Mouse (Mus musculus): ENCODE results near the gene Sco2. TPM values are rescaled to one million over a fixed set of nuclear protein-coding genes. Genes with fewer than 3 reads are reported as not detected.

Sco2 gene
- total RNA-seq, 2 experiments from 2014 or later = 27.9 to 29.1 TPM

GRCm38 (mm10) chr15:89326441-89326840 is 47.2 kb downstream of the Sco2 start:
- DNase-seq (ENCODE audit: low spot score in 2 of 2) = no peak

- DNase-seq (ENCODE audit: low spot score in 2 of 2) = no peak
Measured at GRCm38 (mm10) chr15:89323656-89324055, 50.0 kb downstream of the Sco2 start.

DNA sequence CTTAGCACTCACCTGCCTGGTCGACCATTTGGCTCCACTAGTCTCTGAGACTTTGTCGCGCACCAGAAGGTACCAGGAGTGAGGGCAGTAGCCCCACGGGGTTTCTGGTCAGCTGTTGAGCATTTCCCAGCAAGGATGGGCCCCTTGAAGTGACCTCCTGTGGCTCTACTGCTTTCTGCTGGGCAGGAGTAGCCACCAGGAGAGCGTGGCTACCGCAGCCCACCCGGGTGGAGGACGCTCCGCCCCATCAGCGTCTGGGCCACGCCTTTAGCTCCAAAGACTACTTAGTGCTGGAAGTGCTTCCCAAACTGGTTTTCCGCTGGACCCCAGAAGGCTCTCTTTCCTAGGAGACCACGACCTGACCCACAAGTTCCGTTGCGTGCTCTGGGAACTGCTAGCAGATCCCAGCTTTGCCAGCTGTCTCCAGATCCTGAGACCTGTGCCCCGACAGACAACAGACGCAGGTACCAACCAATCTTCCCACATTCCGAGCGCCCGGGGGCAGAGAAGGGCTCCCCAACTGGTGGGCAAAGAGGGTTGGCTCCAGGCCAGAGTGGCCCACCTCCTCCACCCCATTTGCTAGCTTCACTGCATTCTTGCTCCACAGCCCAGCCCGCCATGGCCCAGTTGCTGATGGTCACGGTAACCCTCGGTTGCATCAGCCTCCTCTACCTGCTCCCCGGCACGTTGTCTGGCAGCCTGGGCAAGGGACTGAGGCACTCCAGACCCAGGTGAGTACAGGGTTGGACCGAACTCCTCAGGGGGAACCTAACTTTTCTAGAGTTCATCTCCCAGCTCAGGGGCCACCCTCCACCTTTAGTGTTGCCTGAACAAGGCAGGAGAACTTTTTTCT is 50.8 kb downstream of the Sco2 start, which contains the start of gene Adm2:
TSS of gene Adm2 (plus strand) at position 51 of the 853 bp plus-strand sequence.
- DNase-seq (ENCODE audit: low spot score in 2 of 2) = no peak

Other genes with a start within 250 kb of the Sco2 start
- gene Hdac10, start 245.1 kb downstream of the Sco2 start, total RNA-seq (2021) = 10 to 100 TPM; 17.2 to 19.4 TPM
- 1 to 10 TPM; 4.0 to 5.5 TPM for gene Mapk12, start 233.1 kb downstream of the Sco2 start, total RNA-seq (2021)
- 10 to 100 TPM; 18.4 to 25.3 TPM for gene Mapk11, start 224.2 kb downstream of the Sco2 start, total RNA-seq (2021)
- 10 to 100 TPM; 65.4 to 78.2 TPM for gene Plxnb2, start 193.1 kb downstream of the Sco2 start, total RNA-seq (2021)
- 10 to 100 TPM; 33.1 to 37.5 TPM for gene Dennd6b, start 177.3 kb downstream of the Sco2 start, total RNA-seq (2021)
- 100 to 1,000 TPM; 159 to 174 TPM for gene Ppp6r2, start 162.3 kb downstream of the Sco2 start, total RNA-seq (2021)
- 100 to 1,000 TPM; 215 to 259 TPM for gene Sbf1, start 58.5 kb downstream of the Sco2 start, total RNA-seq (2021)
- not detected for gene Adm2, start 51.1 kb downstream of the Sco2 start, total RNA-seq (2021)
- gene Miox, start 39.4 kb downstream of the Sco2 start, total RNA-seq (2021) = not detected
- 10 to 100 TPM; 24.1 to 29.3 TPM for gene Lmf2, start 18.2 kb downstream of the Sco2 start, total RNA-seq (2021)
- gene Ncaph2, start 18.1 kb downstream of the Sco2 start, total RNA-seq (2021) = 10 to 100 TPM; 73.2 to 82.3 TPM
- gene Tymp, start 3.2 kb upstream of the Sco2 start, total RNA-seq (2021) = 1 to 10 TPM; 1.1 to 1.4 TPM
- 1 to 10 TPM; 3.7 to 4.2 TPM for gene Odf3b, start 5.4 kb upstream of the Sco2 start, total RNA-seq (2021)
- gene Klhdc7b, start 11.1 kb upstream of the Sco2 start, total RNA-seq (2021) = under 1 TPM; 0.13 to 0.18 TPM
- not detected for gene Syce3, start 36.7 kb upstream of the Sco2 start, total RNA-seq (2021)
- 1 to 10 TPM; 3.9 to 4.5 TPM for gene Cpt1b, start 52.0 kb upstream of the Sco2 start, total RNA-seq (2021)
- gene C730034F03Rik, start 55.7 kb upstream of the Sco2 start, total RNA-seq (2021) = 1 to 10 TPM; 2.0 to 2.4 TPM
- not detected for gene Gm44502, start 55.9 kb upstream of the Sco2 start, total RNA-seq (2021)
- 10 to 100 TPM; 51.1 to 59.8 TPM for gene Chkb, start 56.1 kb upstream of the Sco2 start, total RNA-seq (2021)
- gene Mapk8ip2, start 80.1 kb upstream of the Sco2 start, total RNA-seq (2021) = 100 to 1,000 TPM; 176 to 186 TPM
- 10 to 100 TPM; 30.0 to 31.1 TPM for gene Arsa, start 103.6 kb upstream of the Sco2 start, total RNA-seq (2021)
- 100 to 1,000 TPM; 221 to 225 TPM for gene Shank3, start 125.8 kb upstream of the Sco2 start, total RNA-seq (2021)
- gene Acr, start 194.5 kb upstream of the Sco2 start, total RNA-seq (2021) = 1 to 10 TPM; 1.8 to 3.1 TPM
- gene Rabl2, start 218.1 kb upstream of the Sco2 start, total RNA-seq (2021) = 10 to 100 TPM; 31.4 to 36.3 TPM

Measured in layer of hippocampus, postnatal 10 days (tissue).